Mouse (Mus musculus) limb, embryonic 11.5 days (tissue): ENCODE measurements around the gene Wipf3. TPM values are rescaled to one million over a fixed set of nuclear protein-coding genes. Genes with fewer than 3 reads are reported as not detected.

Source experiments
- ATAC-seq: fragments of 200-750 bp; cut with Nextera tagmentation; 2 replicates; pipeline ENCODE4 v1.8.0; 2017; ENCODE audit warnings: low read depth; ENCODE audit not compliant: insufficient number of reproducible peaks, low FRiP score, low TSS enrichment
- DNase-seq: peaks from one replicate; pipeline ENCODE4 v3.0.0-alpha.2; 2015; ENCODE audit warnings: low spot score
- H3K27ac ChIP-seq: fragments of 300-500 bp; sonication (generic); replicated peaks from 2 replicates; pipeline ENCODE4 v1.5.1; 2014; ENCODE audit warnings: low read depth, mild to moderate bottlenecking, low read length
- H3K27me3 ChIP-seq: fragments of 300-500 bp; sonication (generic); 2 replicates; pipeline ENCODE4 v1.6.1; 2014; ENCODE audit warnings: mild to moderate bottlenecking, low read length, mixed read lengths; ENCODE audit not compliant: control insufficient read depth, insufficient read depth
- H3K36me3 ChIP-seq: fragments of 300-500 bp; sonication (generic); 2 replicates; pipeline ENCODE4 v1.6.1; 2014; ENCODE audit warnings: mild to moderate bottlenecking, low read length, moderate library complexity, mixed read lengths; ENCODE audit not compliant: control insufficient read depth, insufficient read depth
- H3K4me1 ChIP-seq: fragments of 300-500 bp; sonication (generic); 2 replicates; pipeline ENCODE4 v1.6.1; 2014; ENCODE audit warnings: low read length, mixed read lengths; ENCODE audit not compliant: control insufficient read depth, insufficient read depth
- H3K4me2 ChIP-seq: fragments of 300-500 bp; sonication (generic); 2 replicates; pipeline ENCODE4 v1.6.1; 2014; ENCODE audit warnings: low read depth, mild to moderate bottlenecking, moderate library complexity; ENCODE audit not compliant: severe bottlenecking
- H3K4me3 ChIP-seq: fragments of 300-500 bp; sonication (generic); 2 replicates; pipeline ENCODE4 v1.5.1; 2014; ENCODE audit warnings: low read depth, low read length
- H3K9ac ChIP-seq: fragments of 300-500 bp; sonication (generic); 2 replicates; pipeline ENCODE4 v1.6.1; 2014; ENCODE audit warnings: mild to moderate bottlenecking, low read length
- H3K9me3 ChIP-seq: fragments of 300-500 bp; sonication (generic); 2 replicates; pipeline ENCODE4 v1.6.1; 2016; ENCODE audit warnings: low read length; ENCODE audit not compliant: control insufficient read depth
- WGBS: fragments of 180-500 bp; shearing (Covaris S2); extraction: QIAGEN DNeasy Blood & Tissue Kit; methylation state at CpG from one replicate; pipeline ENCODE4 v1.1.7; 2014; 5-methylcytosine and 5-hydroxymethylcytosine counted together
- polyA plus RNA-seq: library from polyadenylated mRNA; unstranded; fragments of >200 nt; fragmentation: Nextera tagmentation; extraction: Ambion mirVana; gene quantifications from 2 replicates; pipeline ENCODE4 v1.2.1, GENCODE M21; 2014

Wipf3 gene
- polyA plus RNA-seq, 1 experiment from 2014 or later = 0.95 TPM

- Histone ChIP-seq H3K27me3 (no peaks in the 10 kb centered on the region), H3K4me1 (no peaks in the 10 kb centered on the region), H3K4me3 (no peak overlapping the region), H3K4me2 (no peak overlapping the region), H3K36me3 (no peaks in the 10 kb centered on the region), H3K9me3 (no peaks in the 10 kb centered on the region), H3K9ac (no peak overlapping the region), H3K27ac (no peak overlapping the region)
- WGBS = 85% methylated on average over 6 of the region's 6 CpGs
- ATAC-seq (no peak; the same call in 1 of the 2 replicates), DNase-seq (no peak)
Measured at GRCm38 (mm10) chr6:54460172-54460914, 30.9 kb downstream of the Wipf3 start.

GRCm38 (mm10) chr6:54460915-54461671, 31.7 kb downstream of the Wipf3 start:
- no peaks in the 10 kb centered on the region for H3K9me3 ChIP-seq
- H3K9ac ChIP-seq = no peak overlapping the region
- no peaks in the 10 kb centered on the region for H3K27me3 ChIP-seq
- DNase-seq = no peak
- H3K4me3 ChIP-seq = no peak overlapping the region
- H3K36me3 ChIP-seq = no peaks in the 10 kb centered on the region
- ATAC-seq = no peak
- H3K4me1 ChIP-seq = no peaks in the 10 kb centered on the region
- no peak overlapping the region for H3K4me2 ChIP-seq
- H3K27ac ChIP-seq = no peak overlapping the region
- WGBS = 82% methylated on average over 13 of the region's 13 CpGs

DNA sequence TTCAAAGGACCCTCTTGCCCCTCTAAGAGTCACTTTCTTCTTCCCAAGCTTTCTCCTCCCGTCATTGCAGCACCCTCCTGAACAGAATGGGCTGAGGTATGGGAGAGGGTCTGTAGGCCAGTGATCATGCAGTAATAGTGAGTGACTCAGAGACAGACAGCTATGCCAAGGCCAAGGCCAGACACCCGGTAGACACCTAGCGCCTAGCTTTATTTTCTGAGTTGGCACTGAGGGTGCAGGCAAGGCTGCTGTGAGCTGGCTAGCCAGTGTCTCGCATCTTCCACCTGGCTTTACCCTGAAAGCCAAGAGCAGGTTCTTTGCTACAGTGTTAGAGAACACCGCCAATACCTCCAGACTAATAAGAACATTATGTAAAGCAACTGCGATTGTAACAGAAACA, 33.4 kb downstream of the Wipf3 start:
- Histone ChIP-seq H3K36me3 (no peaks in the 10 kb centered on the region), H3K27ac (no peak overlapping the region), H3K4me1 (no peaks in the 10 kb centered on the region), H3K9me3 (no peaks in the 10 kb centered on the region), H3K4me2 (no peak overlapping the region), H3K27me3 (no peaks in the 10 kb centered on the region), H3K9ac (no peak overlapping the region), H3K4me3 (no peak overlapping the region)
- no peak for ATAC-seq
- DNase-seq = no peak
- WGBS = 83% methylated on average over 6 of the region's 6 CpGs

- Histone ChIP-seq H3K4me2 (no peak overlapping the region), H3K36me3 (no peaks in the 10 kb centered on the region), H3K4me3 (no peak overlapping the region), H3K27ac (no peak overlapping the region), H3K27me3 (no peaks in the 10 kb centered on the region), H3K9ac (no peak overlapping the region), H3K4me1 (no peaks in the 10 kb centered on the region), H3K9me3 (no peaks in the 10 kb centered on the region)
- ATAC-seq (no peak), DNase-seq (no peak)
- WGBS = 78% methylated on average over 8 of the region's 8 CpGs
Measured at GRCm38 (mm10) chr6:54463701-54464458, 34.5 kb downstream of the Wipf3 start.

- Histone ChIP-seq H3K27ac (no peak overlapping the region), H3K27me3 (no peaks in the 10 kb centered on the region), H3K9ac (no peak overlapping the region), H3K4me3 (no peak overlapping the region), H3K4me2 (no peak overlapping the region), H3K36me3 (no peaks in the 10 kb centered on the region), H3K9me3 (no peaks in the 10 kb centered on the region), H3K4me1 (no peaks in the 10 kb centered on the region)
- ATAC-seq (no peak), DNase-seq (no peak)
- WGBS = 81% methylated on average over 4 of the region's 4 CpGs
Measured at GRCm38 (mm10) chr6:54464926-54465325, 35.5 kb downstream of the Wipf3 start.

- no peaks in the 10 kb centered on the region for H3K9me3 ChIP-seq
- no peaks in the 10 kb centered on the region for H3K27me3 ChIP-seq
- WGBS = 84% methylated on average over 3 of the region's 3 CpGs
- no peaks in the 10 kb centered on the region for H3K36me3 ChIP-seq
- no peak for ATAC-seq
- no peak overlapping the region for H3K9ac ChIP-seq
- H3K27ac ChIP-seq = no peak overlapping the region
- no peak overlapping the region for H3K4me2 ChIP-seq
- H3K4me1 ChIP-seq = no peaks in the 10 kb centered on the region
- no peak overlapping the region for H3K4me3 ChIP-seq
- DNase-seq = no peak
Measured at GRCm38 (mm10) chr6:54467371-54467770, 38.0 kb downstream of the Wipf3 start.

DNA sequence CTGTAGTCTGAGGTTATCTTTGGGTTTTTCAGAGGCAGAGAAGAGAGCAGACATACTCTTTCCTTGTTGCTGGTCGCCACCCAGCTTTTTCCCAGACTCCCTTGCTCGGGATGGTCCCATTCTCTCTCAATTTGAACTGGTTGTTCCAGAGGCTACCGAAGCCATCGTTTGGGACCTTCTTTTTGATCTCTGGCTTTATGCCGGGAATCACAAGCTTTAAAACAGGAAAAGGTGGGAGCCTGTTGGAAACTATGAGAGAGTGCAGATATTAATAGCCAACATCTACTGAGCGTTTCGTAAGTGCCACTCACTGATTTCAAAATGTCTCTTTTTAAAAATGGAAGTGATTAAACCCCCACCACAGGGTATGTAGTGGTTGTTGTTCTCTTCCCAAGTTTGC, 42.5 kb downstream of the Wipf3 start:
- Histone ChIP-seq H3K36me3 (no peaks in the 10 kb centered on the region), H3K4me1 (no peaks in the 10 kb centered on the region), H3K4me3 (no peak overlapping the region), H3K27me3 (no peaks in the 10 kb centered on the region), H3K4me2 (no peak overlapping the region), H3K9ac (no peak overlapping the region), H3K9me3 (no peaks in the 10 kb centered on the region), H3K27ac (no peak overlapping the region)
- 86% methylated on average over 7 of the region's 7 CpGs for WGBS
- ATAC-seq (no peak), DNase-seq (no peak)

DNA sequence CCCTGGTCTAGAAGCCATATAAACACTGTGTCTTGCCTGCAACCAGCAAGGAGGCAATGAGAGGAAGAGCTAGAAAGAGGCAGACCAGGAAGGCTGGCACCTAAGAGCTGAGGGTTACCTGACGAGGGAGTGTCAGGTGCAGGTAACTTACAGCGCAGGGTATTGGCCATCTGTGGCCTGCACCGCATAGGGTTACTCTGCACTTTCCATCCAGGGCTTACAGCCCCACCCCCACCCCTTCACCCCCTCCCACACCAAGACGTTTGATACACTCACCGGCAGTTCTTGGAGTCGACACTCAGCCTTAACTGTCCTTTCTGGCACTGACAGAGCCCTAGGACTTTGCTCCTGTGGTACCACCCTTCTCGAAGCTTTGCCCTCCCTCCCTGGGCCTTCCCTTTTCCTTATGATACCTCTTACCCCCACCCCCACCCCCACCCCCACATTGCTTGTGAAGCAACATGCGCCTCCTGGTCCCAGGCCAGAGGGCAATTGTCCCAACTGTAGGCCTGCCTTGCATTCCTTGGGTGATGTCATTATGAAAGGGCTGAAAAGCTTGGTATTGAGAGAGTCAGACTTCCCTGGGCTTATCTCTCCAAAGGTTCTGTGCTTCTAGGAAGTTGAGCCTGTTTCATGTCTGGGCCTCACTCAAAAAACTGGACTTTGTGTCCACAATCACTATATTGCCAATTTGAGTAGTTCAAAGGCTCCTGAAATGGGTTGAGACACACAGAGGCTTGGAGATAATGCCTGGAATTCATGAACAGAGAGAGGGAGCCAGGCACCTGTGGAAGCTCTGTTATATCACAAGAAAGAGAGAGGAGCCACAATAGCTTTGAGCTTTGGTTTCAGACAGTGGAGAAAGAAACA, 43.7 kb downstream of the Wipf3 start:
- WGBS = 77% methylated on average over 8 of the region's 8 CpGs
- no peak for DNase-seq
- H3K9me3 ChIP-seq = no peaks in the 10 kb centered on the region
- H3K4me2 ChIP-seq = no peak overlapping the region
- no peaks in the 10 kb centered on the region for H3K36me3 ChIP-seq
- H3K4me1 ChIP-seq = no peaks in the 10 kb centered on the region
- ATAC-seq = no peak
- H3K9ac ChIP-seq = no peak overlapping the region
- H3K27ac ChIP-seq = no peak overlapping the region
- no peak overlapping the region for H3K4me3 ChIP-seq
- no peaks in the 10 kb centered on the region for H3K27me3 ChIP-seq
